Mouse (Mus musculus) liver, adult 10 weeks (tissue): ENCODE measurements around the gene Bmpr1b. TPM values are rescaled to one million over a fixed set of nuclear protein-coding genes. Genes with fewer than 3 reads are reported as not detected.

Experiments used
- polyA plus RNA-seq: library from polyadenylated mRNA; stranded (reverse); fragments of 350-450 nt; fragmentation: Illumina TruSeq; extraction: RNeasy Lipid Tissue Mini Kit (QIAGEN cat#74804); gene quantifications from one replicate; pipeline ENCODE4 v1.2.3, GENCODE M21; 2014; ENCODE audit warnings: low read depth, low replicate concordance

The Bmpr1b gene
- polyA plus RNA-seq: not detected

GRCm38 (mm10) chr3:142168863-142169521, at the start of gene Bmpr1b:
Gene Bmpr1b, minus strand, starts transcription at chr3:142169425.

Other genes with a start within 250 kb of the Bmpr1b start
- 46.0 TPM for gene Pdlim5, start 226.3 kb upstream of the Bmpr1b start, polyA plus RNA-seq